Mouse (Mus musculus) cerebellum, adult 11 months (tissue): ENCODE measurements around the gene Srp14.
A peak's percentile ranks its signal among the peaks of the same experiment; 100 is the strongest.

Experiments used
- DNase-seq: peaks from one replicate; pipeline ENCODE4 v3.0.0; 2022

Srp14 gene

GRCm38 (mm10) chr2:118479550-118479909 lies at the start of gene Srp14:
Gene Srp14 (minus strand): TSS chr2:118479711.
- peak; percentile 89 for DNase-seq

GRCm38 (mm10) chr2:118526545-118526944 lies 47.0 kb upstream of the Srp14 start:
- no peak for DNase-seq

- no peak for DNase-seq
Measured at GRCm38 (mm10) chr2:118524811-118525210, 45.3 kb upstream of the Srp14 start.

- DNase-seq: no peak
Measured at GRCm38 (mm10) chr2:118523163-118523730, 43.7 kb upstream of the Srp14 start.

GRCm38 (mm10) chr2:118522265-118522664 lies 42.8 kb upstream of the Srp14 start:
- DNase-seq: no peak

GRCm38 (mm10) chr2:118520042-118520933 lies 40.8 kb upstream of the Srp14 start:
- no peak for DNase-seq

GRCm38 (mm10) chr2:118512418-118513377 lies 33.2 kb upstream of the Srp14 start:
- no peak for DNase-seq

GRCm38 (mm10) chr2:118511779-118512417 lies 32.4 kb upstream of the Srp14 start:
- no peak for DNase-seq

- DNase-seq: peak; percentile 62
Measured at GRCm38 (mm10) chr2:118510447-118511310, 31.2 kb upstream of the Srp14 start.

GRCm38 (mm10) chr2:118509688-118510446 lies 30.4 kb upstream of the Srp14 start:
- DNase-seq: no peak

GRCm38 (mm10) chr2:118507126-118507525 lies 27.6 kb upstream of the Srp14 start:
- no peak for DNase-seq

- DNase-seq: no peak
Measured at GRCm38 (mm10) chr2:118500191-118500590, 20.7 kb upstream of the Srp14 start.

GRCm38 (mm10) chr2:118499135-118499961 lies 19.8 kb upstream of the Srp14 start:
- no peak for DNase-seq

GRCm38 (mm10) chr2:118498476-118498875 lies 19.0 kb upstream of the Srp14 start:
- DNase-seq: no peak

- no peak for DNase-seq
Measured at GRCm38 (mm10) chr2:118497890-118498289, 18.4 kb upstream of the Srp14 start.

- DNase-seq: no peak
Measured at GRCm38 (mm10) chr2:118495024-118495423, 15.5 kb upstream of the Srp14 start.

- no peak for DNase-seq
Measured at GRCm38 (mm10) chr2:118491741-118492395, 12.4 kb upstream of the Srp14 start.

- no peak for DNase-seq
Measured at GRCm38 (mm10) chr2:118491281-118491731, 11.8 kb upstream of the Srp14 start.
